Mouse (Mus musculus): ENCODE results near the gene Ing3. TPM values are rescaled to one million over a fixed set of nuclear protein-coding genes. Genes with fewer than 3 reads are reported as not detected.

The Ing3 gene
- 15.4 and 17.0 TPM in 2 replicates for polyA plus RNA-seq (2015; fragmentation: Nextera tagmentation; extraction: Ambion mirVana)

- Histone ChIP-seq H3K27me3 (ENCODE audit: control insufficient read depth, insufficient read depth, low read depth, low read length) (no peaks in the 10 kb centered on the region), H3K36me3 (ENCODE audit: control insufficient read depth, insufficient read depth) (peaks cover 4% of the 10 kb centered on the region; the same call in 1 of the 2 replicates), H3K4me2 (ENCODE audit: low read depth, low read length) (peak within 1 kb of the TSS; percentile 91), H3K27ac (ENCODE audit: low read length) (peak within 1 kb of the TSS; percentile 98), H3K4me1 (ENCODE audit: control insufficient read depth, low read depth, low read length) (peaks cover 9% of the 10 kb centered on the region), H3K9me3 (replicated peaks; ENCODE audit: control insufficient read depth, low read length) (no peaks in the 10 kb centered on the region), H3K9ac (ENCODE audit: low read depth, low read length) (peak within 1 kb of the TSS; percentile 92), H3K4me3 (ENCODE audit: low read depth, low read length) (peak within 1 kb of the TSS; percentile 81)
- ATAC-seq (ENCODE audit: low read depth), result peak; percentile 93
- WGBS (ENCODE audit: insufficient replicate concordance), result under 1% methylated on average over 35 of the region's 35 CpGs
Observed at GRCm38 (mm10) chr6:21949226-21949731, at the start of gene Ing3. TSS of gene Ing3 (plus strand) at chr6:21949571.

GRCm38 (mm10) chr6:21909720-21910119 lies 39.7 kb upstream of the Ing3 start:
- Histone ChIP-seq H3K9ac (ENCODE audit: low read depth, low read length) (no peak overlapping the region), H3K4me1 (ENCODE audit: control insufficient read depth, low read depth, low read length) (no peaks in the 10 kb centered on the region), H3K27me3 (ENCODE audit: control insufficient read depth, insufficient read depth, low read depth, low read length) (no peaks in the 10 kb centered on the region), H3K36me3 (ENCODE audit: control insufficient read depth, insufficient read depth) (no peaks in the 10 kb centered on the region), H3K9me3 (replicated peaks; ENCODE audit: control insufficient read depth, low read length) (no peaks in the 10 kb centered on the region), H3K4me3 (ENCODE audit: low read depth, low read length) (no peak overlapping the region), H3K4me2 (ENCODE audit: low read depth, low read length) (no peak overlapping the region), H3K27ac (ENCODE audit: low read length) (no peak overlapping the region)
- ATAC-seq (ENCODE audit: low read depth), result no peak

GRCm38 (mm10) chr6:21910804-21911203 lies 38.6 kb upstream of the Ing3 start:
- Histone ChIP-seq H3K27me3 (ENCODE audit: control insufficient read depth, insufficient read depth, low read depth, low read length) (no peaks in the 10 kb centered on the region), H3K9ac (ENCODE audit: low read depth, low read length) (no peak overlapping the region), H3K4me3 (ENCODE audit: low read depth, low read length) (no peak overlapping the region), H3K4me1 (ENCODE audit: control insufficient read depth, low read depth, low read length) (no peaks in the 10 kb centered on the region), H3K9me3 (replicated peaks; ENCODE audit: control insufficient read depth, low read length) (no peaks in the 10 kb centered on the region), H3K36me3 (ENCODE audit: control insufficient read depth, insufficient read depth) (no peaks in the 10 kb centered on the region), H3K4me2 (ENCODE audit: low read depth, low read length) (no peak overlapping the region), H3K27ac (ENCODE audit: low read length) (no peak overlapping the region)
- ATAC-seq (ENCODE audit: low read depth), result no peak
- WGBS (ENCODE audit: insufficient replicate concordance), result 65% methylated on average over 6 of the region's 6 CpGs

GRCm38 (mm10) chr6:21916591-21916990 lies 32.8 kb upstream of the Ing3 start:
- Histone ChIP-seq H3K27ac (ENCODE audit: low read length) (no peak overlapping the region), H3K4me1 (ENCODE audit: control insufficient read depth, low read depth, low read length) (no peaks in the 10 kb centered on the region), H3K4me3 (ENCODE audit: low read depth, low read length) (no peak overlapping the region), H3K27me3 (ENCODE audit: control insufficient read depth, insufficient read depth, low read depth, low read length) (no peaks in the 10 kb centered on the region), H3K36me3 (ENCODE audit: control insufficient read depth, insufficient read depth) (no peaks in the 10 kb centered on the region), H3K9me3 (replicated peaks; ENCODE audit: control insufficient read depth, low read length) (no peaks in the 10 kb centered on the region), H3K9ac (ENCODE audit: low read depth, low read length) (no peak overlapping the region), H3K4me2 (ENCODE audit: low read depth, low read length) (no peak overlapping the region)
- 59% methylated on average over 2 of the region's 2 CpGs for WGBS (ENCODE audit: insufficient replicate concordance)
- ATAC-seq (ENCODE audit: low read depth), result no peak

GRCm38 (mm10) chr6:21924150-21924549 lies 25.2 kb upstream of the Ing3 start:
- no peak overlapping the region for H3K9ac ChIP-seq (ENCODE audit: low read depth, low read length)
- no peak for ATAC-seq (ENCODE audit: low read depth)
- 14% methylated on average over 1 of the region's 1 CpGs for WGBS (ENCODE audit: insufficient replicate concordance)

GRCm38 (mm10) chr6:21937981-21938635 lies 11.3 kb upstream of the Ing3 start:
- no peaks in the 10 kb centered on the region for H3K4me1 ChIP-seq (ENCODE audit: control insufficient read depth, low read depth, low read length)
- no peak overlapping the region for H3K4me3 ChIP-seq (ENCODE audit: low read depth, low read length)
- no peaks in the 10 kb centered on the region for H3K27me3 ChIP-seq (ENCODE audit: control insufficient read depth, insufficient read depth, low read depth, low read length)
- ATAC-seq (ENCODE audit: low read depth), result no peak
- no peak overlapping the region for H3K4me2 ChIP-seq (ENCODE audit: low read depth, low read length)
- 61% methylated on average over 4 of the region's 4 CpGs for WGBS (ENCODE audit: insufficient replicate concordance)
- H3K36me3 ChIP-seq (ENCODE audit: control insufficient read depth, insufficient read depth), result no peaks in the 10 kb centered on the region
- no peaks in the 10 kb centered on the region for H3K9me3 ChIP-seq (replicated peaks; ENCODE audit: control insufficient read depth, low read length)
- no peak overlapping the region for H3K9ac ChIP-seq (ENCODE audit: low read depth, low read length)
- H3K27ac ChIP-seq (ENCODE audit: low read length), result no peak overlapping the region

More at GRCm38 (mm10) chr6:21924150-21924549, 25.2 kb upstream of the Ing3 start:
- no peaks in the 10 kb centered on the region for H3K27me3 ChIP-seq (ENCODE audit: control insufficient read depth, insufficient read depth, low read depth, low read length)
- no peak overlapping the region for H3K27ac ChIP-seq (ENCODE audit: low read length)
- H3K4me1 ChIP-seq (ENCODE audit: control insufficient read depth, low read depth, low read length), result no peaks in the 10 kb centered on the region
- H3K4me2 ChIP-seq (ENCODE audit: low read depth, low read length), result no peak overlapping the region
- no peaks in the 10 kb centered on the region for H3K9me3 ChIP-seq (replicated peaks; ENCODE audit: control insufficient read depth, low read length)
- no peaks in the 10 kb centered on the region for H3K36me3 ChIP-seq (ENCODE audit: control insufficient read depth, insufficient read depth)
- no peak overlapping the region for H3K4me3 ChIP-seq (ENCODE audit: low read depth, low read length)

GRCm38 (mm10) chr6:21949771-21950448 lies 539 bp downstream of the Ing3 start:
- Histone ChIP-seq H3K4me3 (ENCODE audit: low read depth, low read length) (peak overlapping the region; percentile 81), H3K36me3 (ENCODE audit: control insufficient read depth, insufficient read depth) (peaks cover 4% of the 10 kb centered on the region; the same call in 1 of the 2 replicates), H3K27ac (ENCODE audit: low read length) (peak overlapping the region; percentile 98), H3K27me3 (ENCODE audit: control insufficient read depth, insufficient read depth, low read depth, low read length) (no peaks in the 10 kb centered on the region), H3K9me3 (replicated peaks; ENCODE audit: control insufficient read depth, low read length) (no peaks in the 10 kb centered on the region), H3K9ac (ENCODE audit: low read depth, low read length) (peak overlapping the region; percentile 92), H3K4me2 (ENCODE audit: low read depth, low read length) (peak overlapping the region; percentile 91), H3K4me1 (ENCODE audit: control insufficient read depth, low read depth, low read length) (peaks cover 9% of the 10 kb centered on the region)
- peak; percentile 92 for ATAC-seq (ENCODE audit: low read depth)
- WGBS (ENCODE audit: insufficient replicate concordance), result under 1% methylated on average over 61 of the region's 68 CpGs

- ATAC-seq (ENCODE audit: low read depth), result no peak
- 62% methylated on average over 2 of the region's 2 CpGs for WGBS (ENCODE audit: insufficient replicate concordance)
- Histone ChIP-seq H3K4me2 (ENCODE audit: low read depth, low read length) (peak overlapping the region; percentile 91), H3K27me3 (ENCODE audit: control insufficient read depth, insufficient read depth, low read depth, low read length) (no peaks in the 10 kb centered on the region), H3K4me1 (ENCODE audit: control insufficient read depth, low read depth, low read length) (peaks cover 9% of the 10 kb centered on the region), H3K27ac (ENCODE audit: low read length) (peak overlapping the region; percentile 98), H3K4me3 (ENCODE audit: low read depth, low read length) (peak overlapping the region; percentile 81), H3K9ac (ENCODE audit: low read depth, low read length) (peak overlapping the region; percentile 92), H3K9me3 (replicated peaks; ENCODE audit: control insufficient read depth, low read length) (no peaks in the 10 kb centered on the region), H3K36me3 (ENCODE audit: control insufficient read depth, insufficient read depth) (peaks cover 4% of the 10 kb centered on the region; the same call in 1 of the 2 replicates)
Observed at GRCm38 (mm10) chr6:21950676-21951075, 1.3 kb downstream of the Ing3 start.

- H3K9ac ChIP-seq (ENCODE audit: low read depth, low read length), result no peak overlapping the region
- no peaks in the 10 kb centered on the region for H3K27me3 ChIP-seq (ENCODE audit: control insufficient read depth, insufficient read depth, low read depth, low read length)
- H3K4me1 ChIP-seq (ENCODE audit: control insufficient read depth, low read depth, low read length), result peaks cover 6% of the 10 kb centered on the region
- peaks cover 13% of the 10 kb centered on the region for H3K36me3 ChIP-seq (ENCODE audit: control insufficient read depth, insufficient read depth)
- 57% methylated on average over 4 of the region's 4 CpGs for WGBS (ENCODE audit: insufficient replicate concordance)
- H3K9me3 ChIP-seq (replicated peaks; ENCODE audit: control insufficient read depth, low read length), result no peaks in the 10 kb centered on the region
- no peak overlapping the region for H3K4me2 ChIP-seq (ENCODE audit: low read depth, low read length)
- no peak overlapping the region for H3K27ac ChIP-seq (ENCODE audit: low read length)
- no peak for ATAC-seq (ENCODE audit: low read depth)
- no peak overlapping the region for H3K4me3 ChIP-seq (ENCODE audit: low read depth, low read length)
Observed at GRCm38 (mm10) chr6:21955468-21955867, 6.1 kb downstream of the Ing3 start.
